Mouse (Mus musculus) ES-E14 (cell line): ENCODE measurements around the gene Epor. TPM values are rescaled to one million over a fixed set of nuclear protein-coding genes. Genes with fewer than 3 reads are reported as not detected.

Source experiments
- DNase-seq: peaks from one replicate; pipeline ENCODE4 v3.0.0-alpha.2; 2013; ENCODE audit warnings: low read depth, low spot score
- H3K27ac ChIP-seq: 2 replicates; pipeline ENCODE4 v1.5.1; 2012; ENCODE audit warnings: low read depth, mild to moderate bottlenecking, low read length, moderate library complexity, mixed read lengths; ENCODE audit not compliant: poor library complexity, insufficient read depth, severe bottlenecking
- H3K36me3 ChIP-seq: 2 replicates; pipeline ENCODE4 v1.6.1; 2012; ENCODE audit warnings: mild to moderate bottlenecking, low read length, moderate library complexity, mixed read lengths; ENCODE audit not compliant: control insufficient read depth, poor library complexity, insufficient read depth, severe bottlenecking
- H3K4me1 ChIP-seq, 2 experiments: fragments of 150-350 bp in 1 of 2; sonication (generic) in 1 of 2; 2 replicates each; pipeline ENCODE4 v1.6.1; 2012; ENCODE audit warnings: low read length in 2 of 2, mild to moderate bottlenecking in 1 of 2, mixed read lengths in 1 of 2; ENCODE audit not compliant: control insufficient read depth in 2 of 2, insufficient read depth in 2 of 2, poor library complexity in 1 of 2
- H3K4me3 ChIP-seq, 2 experiments: fragments of 150-350 bp in 1 of 2; sonication (generic) in 1 of 2; 2 replicates each; pipeline ENCODE4 v1.5.1; 2012; ENCODE audit warnings: low read length in 2 of 2, low read depth in 1 of 2, mild to moderate bottlenecking in 1 of 2, mixed read lengths in 1 of 2; ENCODE audit not compliant: insufficient read depth in 1 of 2, poor library complexity in 1 of 2, severe bottlenecking in 1 of 2
- H3K9ac ChIP-seq: 2 replicates; pipeline ENCODE4 v1.6.1; 2012; ENCODE audit warnings: low read depth, mild to moderate bottlenecking, low read length, mixed read lengths; ENCODE audit not compliant: poor library complexity, insufficient read depth, severe bottlenecking
- H3K9me3 ChIP-seq: fragments of 150-350 bp; sonication (generic); 2 replicates; pipeline ENCODE4 v1.6.1; 2012; ENCODE audit warnings: low read depth, mild to moderate bottlenecking, low read length; ENCODE audit not compliant: control insufficient read depth, insufficient read depth
- CHD2 ChIP-seq: IDR thresholded peaks from 2 replicates; pipeline ENCODE4 v1.6.1; 2014; ENCODE audit warnings: mild to moderate bottlenecking, low read depth, low read length, inconsistent platforms
- HCFC1 ChIP-seq: IDR thresholded peaks from 2 replicates; pipeline ENCODE4 v1.6.1; 2012; ENCODE audit warnings: low read length, inconsistent platforms, borderline replicate concordance; ENCODE audit not compliant: insufficient read depth
- MAFK ChIP-seq: IDR thresholded peaks from 2 replicates; pipeline ENCODE4 v1.6.1; 2014; ENCODE audit warnings: mild to moderate bottlenecking, low read depth, low read length, inconsistent platforms; ENCODE audit not compliant: insufficient read depth
- ZC3H11A ChIP-seq: IDR thresholded peaks from 2 replicates; pipeline ENCODE4 v1.6.1; 2012; ENCODE audit warnings: low read depth, mild to moderate bottlenecking, inconsistent platforms, low read length, borderline replicate concordance
- ZNF384 ChIP-seq: IDR thresholded peaks from 2 replicates; pipeline ENCODE4 v1.6.1; 2012; ENCODE audit warnings: low read depth, low read length, inconsistent platforms
- in situ Hi-C, 2 experiments: fragments of 600-800 bp; cut with MboI; formaldehyde crosslinking; loops; one replicate each; pipeline ENCODE4 v1.15.1; 2025; ENCODE audit warnings: low sequenced_read_pairs in 2 of 2, inconsistent platforms in 1 of 2; ENCODE audit not compliant: unreplicated experiment in 2 of 2
- total RNA-seq: library from RNA; depleted of rRNA; stranded (reverse); fragments of 300-350 nt; gene quantifications from 2 replicates; pipeline ENCODE4 v1.2.3, GENCODE M21; 2012; rRNA removed

Gene Epor
- 1.7 and 3.9 TPM in 2 replicates for total RNA-seq

GRCm38 (mm10) chr9:21963417-21963816 is at the start of gene Epor:
TSS of gene Epor (minus strand) at chr9:21963506.
- H3K9ac ChIP-seq: peak within 1 kb of the TSS; percentile 42; the same call in 1 of the 2 replicates
- in situ Hi-C loops: no loop called here
- H3K4me1 ChIP-seq: peaks cover 0 to 7% of the 10 kb centered on the region in 2 experiments; a peak in 2 of 4 replicates
- H3K4me3 ChIP-seq: peak within 1 kb of the TSS; percentile 54 to 68
- TF ChIP-seq MAFK (no peak), ZNF384 (no peak), ZC3H11A (no peak), HCFC1 (no peak), CHD2 (no peak)
- no peak within 1 kb of the TSS for H3K27ac ChIP-seq
- H3K9me3 ChIP-seq: no peaks in the 10 kb centered on the region
- DNase-seq: no peak
- no peaks in the 10 kb centered on the region for H3K36me3 ChIP-seq

- in situ Hi-C loops: no loop called here
- H3K9ac ChIP-seq: no peak overlapping the region
- no peak for DNase-seq
- TF ChIP-seq MAFK (no peak), HCFC1 (no peak), ZNF384 (no peak), ZC3H11A (no peak), CHD2 (no peak)
- H3K4me1 ChIP-seq: peaks cover 3 to 28% of the 10 kb centered on the region in 2 experiments; a peak in 2 of 4 replicates
- H3K4me3 ChIP-seq: peak overlapping the region in 1 of 2 experiments; percentile 4; a peak in 1 of 4 replicates
- H3K27ac ChIP-seq: no peak overlapping the region
- H3K9me3 ChIP-seq: no peaks in the 10 kb centered on the region
- H3K36me3 ChIP-seq: peaks cover 65% of the 10 kb centered on the region
Observed at GRCm38 (mm10) chr9:22012731-22013130, 49.4 kb upstream of the Epor start.

- no peak overlapping the region for H3K4me3 ChIP-seq
- in situ Hi-C loops: no loop called here
- no peaks in the 10 kb centered on the region for H3K9me3 ChIP-seq
- H3K9ac ChIP-seq: no peak overlapping the region
- no peak overlapping the region for H3K27ac ChIP-seq
- peaks cover 81% of the 10 kb centered on the region for H3K36me3 ChIP-seq
- no peak for DNase-seq
- peaks cover 3 to 16% of the 10 kb centered on the region in 2 experiments; a peak in 2 of 4 replicates for H3K4me1 ChIP-seq
- TF ChIP-seq HCFC1 (no peak), ZC3H11A (no peak), ZNF384 (no peak), CHD2 (no peak), MAFK (no peak)
Observed at GRCm38 (mm10) chr9:22011055-22011454, 47.7 kb upstream of the Epor start.

- in situ Hi-C loops: no loop called here
- no peak overlapping the region for H3K27ac ChIP-seq
- TF ChIP-seq MAFK: no peak
- no peak for TF ChIP-seq HCFC1
- no peak for TF ChIP-seq ZC3H11A
- no peak for TF ChIP-seq ZNF384
- no peak for TF ChIP-seq CHD2
- no peak overlapping the region for H3K9ac ChIP-seq
- peaks cover 0 to 13% of the 10 kb centered on the region in 2 experiments; a peak in 2 of 4 replicates for H3K4me1 ChIP-seq
- peaks cover 55% of the 10 kb centered on the region for H3K36me3 ChIP-seq
- H3K9me3 ChIP-seq: no peaks in the 10 kb centered on the region
- no peak overlapping the region for H3K4me3 ChIP-seq
- no peak for DNase-seq
Observed at GRCm38 (mm10) chr9:22004546-22004945, 41.2 kb upstream of the Epor start.

- no peak for DNase-seq
- peak overlapping the region; percentile 75 for H3K27ac ChIP-seq
- in situ Hi-C loops: no loop called here
Observed at GRCm38 (mm10) chr9:22003163-22003554, 39.9 kb upstream of the Epor start.

More at GRCm38 (mm10) chr9:22003163-22003554, 39.9 kb upstream of the Epor start:
- Histone ChIP-seq H3K9me3 (no peaks in the 10 kb centered on the region), H3K9ac (peak overlapping the region; percentile 84), H3K36me3 (peaks cover 45% of the 10 kb centered on the region), H3K4me1 (peaks cover 0 to 13% of the 10 kb centered on the region in 2 experiments; a peak in 2 of 4 replicates), H3K4me3 (peak overlapping the region; percentile 76 to 87)
- TF ChIP-seq CHD2: peak; percentile 24; the same call in 1 of the 2 replicates
- TF ChIP-seq ZC3H11A: no peak
